Mouse (Mus musculus) embryo, embryonic 11.5 days (tissue): ENCODE measurements around the gene Faap20.
A peak's percentile ranks its signal among the peaks of the same experiment; 100 is the strongest.

Experiments
- DNase-seq: peaks from one replicate; pipeline ENCODE4 v3.0.0-alpha.2; 2012; ENCODE audit warnings: low read depth, low spot score

The Faap20 gene

GRCm38 (mm10) chr4:155221106-155221505, 28.5 kb upstream of the Faap20 start:
- DNase-seq = no peak

GRCm38 (mm10) chr4:155221599-155222551, 27.7 kb upstream of the Faap20 start:
- DNase-seq = peak; percentile 38

GRCm38 (mm10) chr4:155222552-155222840, 27.1 kb upstream of the Faap20 start, which contains the start of gene Ski:
TSS of gene Ski (minus strand) at chr4:155222592.
- no peak for DNase-seq

- peak; percentile 97 for DNase-seq
Measured at GRCm38 (mm10) chr4:155222841-155223593, 26.6 kb upstream of the Faap20 start.

- DNase-seq = no peak
Measured at GRCm38 (mm10) chr4:155223594-155224528, 25.7 kb upstream of the Faap20 start.

GRCm38 (mm10) chr4:155225918-155226317, 23.7 kb upstream of the Faap20 start:
- DNase-seq = no peak

- no peak for DNase-seq
Measured at GRCm38 (mm10) chr4:155227986-155228385, 21.6 kb upstream of the Faap20 start.

- DNase-seq = no peak
Measured at GRCm38 (mm10) chr4:155228461-155228860, 21.1 kb upstream of the Faap20 start.

- DNase-seq = peak; percentile 61
Measured at GRCm38 (mm10) chr4:155233878-155234277, 15.7 kb upstream of the Faap20 start.

- no peak for DNase-seq
Measured at GRCm38 (mm10) chr4:155234371-155235310, 15.0 kb upstream of the Faap20 start.

GRCm38 (mm10) chr4:155235311-155236119, 14.1 kb upstream of the Faap20 start:
- DNase-seq = peak; percentile 79

GRCm38 (mm10) chr4:155236737-155237385, 12.7 kb upstream of the Faap20 start:
- no peak for DNase-seq

- no peak for DNase-seq
Measured at GRCm38 (mm10) chr4:155238276-155238675, 11.3 kb upstream of the Faap20 start.

- no peak for DNase-seq
Measured at GRCm38 (mm10) chr4:155239494-155239893, 10.1 kb upstream of the Faap20 start.

GRCm38 (mm10) chr4:155241789-155242188, 7.8 kb upstream of the Faap20 start:
- no peak for DNase-seq

- no peak for DNase-seq
Measured at GRCm38 (mm10) chr4:155242292-155242691, 7.3 kb upstream of the Faap20 start.

- no peak for DNase-seq
Measured at GRCm38 (mm10) chr4:155243233-155243632, 6.4 kb upstream of the Faap20 start.

- no peak for DNase-seq
Measured at GRCm38 (mm10) chr4:155245770-155246492, 3.7 kb upstream of the Faap20 start.
